Mouse (Mus musculus): Measurements from ENCODE around the gene Tmco4. TPM values are rescaled to one million over a fixed set of nuclear protein-coding genes. Genes with fewer than 3 reads are reported as not detected.

Tmco4 gene
- polyA plus RNA-seq, 1 experiment from 2014 or later: 12.7 TPM

DNA sequence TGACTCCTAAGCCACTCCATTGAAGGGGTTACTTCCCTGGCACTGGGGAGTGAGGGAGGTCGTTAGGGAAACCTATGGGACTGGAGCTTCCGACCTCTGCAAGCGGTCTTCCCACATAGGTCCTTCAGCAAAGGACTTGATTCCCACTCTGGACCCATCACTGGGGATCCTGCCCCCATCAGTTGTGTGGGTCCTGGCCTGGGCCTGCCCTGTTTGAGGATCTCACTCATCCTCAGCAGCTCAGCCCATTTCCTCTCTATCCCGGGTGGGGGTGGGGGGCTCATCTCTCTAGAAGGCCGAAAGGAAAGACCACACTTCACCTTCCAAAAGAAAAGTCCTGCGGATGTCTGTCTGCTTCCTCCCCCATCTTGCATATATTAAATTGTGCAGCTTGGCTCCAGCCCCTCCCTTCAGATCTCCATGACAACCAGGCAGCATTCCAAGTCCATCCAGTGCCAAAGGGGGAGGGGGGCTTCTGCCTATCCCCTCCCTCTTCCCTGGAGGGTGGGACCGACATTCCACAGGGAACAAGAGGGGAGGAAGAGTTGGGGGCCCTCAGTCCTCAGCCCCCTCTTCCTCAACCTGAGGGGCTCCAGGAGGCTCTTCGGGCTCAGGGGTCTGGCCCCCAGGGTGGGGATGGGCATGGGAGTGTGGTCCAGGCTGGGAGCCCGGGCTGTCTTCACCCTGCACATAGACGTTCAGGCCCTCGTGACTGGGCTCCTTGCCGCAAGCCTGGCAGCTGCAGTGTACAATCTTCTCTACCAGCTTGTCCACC lies 110.3 kb downstream of the Tmco4 start:
- H3K27ac ChIP-seq (ENCODE audit: low read length): no peak overlapping the region
- no peaks in the 10 kb centered on the region for H3K36me3 ChIP-seq (ENCODE audit: control insufficient read depth, insufficient read depth, low read length)
- 25% methylated on average over 12 of the region's 12 CpGs for whole genome bisulfite sequencing
- peak; percentile 11; the same call in 1 of the 2 replicates for ATAC-seq (ENCODE audit: insufficient read depth, low FRiP score)
- peak overlapping the region; percentile 35; the same call in 1 of the 2 replicates for H3K9ac ChIP-seq (ENCODE audit: low read length)
- no peak overlapping the region for H3K4me2 ChIP-seq (ENCODE audit: low read depth, low read length)
- no peaks in the 10 kb centered on the region for H3K27me3 ChIP-seq (ENCODE audit: control insufficient read depth, insufficient read depth, low read length)
- H3K9me3 ChIP-seq (replicated peaks; ENCODE audit: control insufficient read depth, low read length): no peaks in the 10 kb centered on the region
- H3K4me1 ChIP-seq (ENCODE audit: control insufficient read depth, insufficient read depth, low read length): peaks cover 11% of the 10 kb centered on the region
- H3K4me3 ChIP-seq (replicated peaks; ENCODE audit: low read length): no peak overlapping the region

GRCm38 (mm10) chr4:139085337-139085736 lies 112.6 kb downstream of the Tmco4 start:
- no peaks in the 10 kb centered on the region for H3K27me3 ChIP-seq (ENCODE audit: control insufficient read depth, insufficient read depth, low read length)
- H3K9me3 ChIP-seq (replicated peaks; ENCODE audit: control insufficient read depth, low read length): no peaks in the 10 kb centered on the region
- no peak overlapping the region for H3K27ac ChIP-seq (ENCODE audit: low read length)
- no peak overlapping the region for H3K4me2 ChIP-seq (ENCODE audit: low read depth, low read length)
- WGBS: 77% methylated on average over 11 of the region's 11 CpGs
- H3K4me3 ChIP-seq (replicated peaks; ENCODE audit: low read length): no peak overlapping the region
- H3K9ac ChIP-seq (ENCODE audit: low read length): no peak overlapping the region
- no peaks in the 10 kb centered on the region for H3K36me3 ChIP-seq (ENCODE audit: control insufficient read depth, insufficient read depth, low read length)
- ATAC-seq (ENCODE audit: insufficient read depth, low FRiP score): no peak
- H3K4me1 ChIP-seq (ENCODE audit: control insufficient read depth, insufficient read depth, low read length): peaks cover 13% of the 10 kb centered on the region

DNA sequence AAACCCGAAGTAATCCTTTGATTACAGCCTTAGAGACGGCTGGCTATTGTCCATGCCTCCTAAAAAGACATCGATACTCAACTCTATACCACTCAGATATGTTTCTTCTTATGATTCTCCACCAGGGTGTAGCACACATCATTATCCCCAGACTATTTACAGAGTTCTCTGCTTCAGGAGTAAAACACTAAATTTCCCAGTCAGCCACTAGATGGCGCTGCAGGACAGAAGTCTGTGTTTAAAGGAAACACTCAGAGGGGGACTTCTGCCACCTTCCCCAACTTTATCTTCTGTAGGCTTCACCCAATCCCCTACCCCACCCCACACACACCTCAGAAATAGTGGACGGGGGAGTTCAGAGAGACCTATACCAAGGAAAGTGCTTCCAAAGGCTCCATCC lies 113.3 kb downstream of the Tmco4 start:
- no peak overlapping the region for H3K4me3 ChIP-seq (replicated peaks; ENCODE audit: low read length)
- whole genome bisulfite sequencing: 10% methylated on average over 5 of the region's 5 CpGs
- H3K36me3 ChIP-seq (ENCODE audit: control insufficient read depth, insufficient read depth, low read length): no peaks in the 10 kb centered on the region
- no peaks in the 10 kb centered on the region for H3K9me3 ChIP-seq (replicated peaks; ENCODE audit: control insufficient read depth, low read length)
- H3K9ac ChIP-seq (ENCODE audit: low read length): no peak overlapping the region
- no peak overlapping the region for H3K27ac ChIP-seq (ENCODE audit: low read length)
- no peaks in the 10 kb centered on the region for H3K27me3 ChIP-seq (ENCODE audit: control insufficient read depth, insufficient read depth, low read length)
- ATAC-seq (ENCODE audit: insufficient read depth, low FRiP score): peak; percentile 31; the same call in 1 of the 2 replicates
- no peak overlapping the region for H3K4me2 ChIP-seq (ENCODE audit: low read depth, low read length)
- peaks cover 20% of the 10 kb centered on the region for H3K4me1 ChIP-seq (ENCODE audit: control insufficient read depth, insufficient read depth, low read length)

DNA sequence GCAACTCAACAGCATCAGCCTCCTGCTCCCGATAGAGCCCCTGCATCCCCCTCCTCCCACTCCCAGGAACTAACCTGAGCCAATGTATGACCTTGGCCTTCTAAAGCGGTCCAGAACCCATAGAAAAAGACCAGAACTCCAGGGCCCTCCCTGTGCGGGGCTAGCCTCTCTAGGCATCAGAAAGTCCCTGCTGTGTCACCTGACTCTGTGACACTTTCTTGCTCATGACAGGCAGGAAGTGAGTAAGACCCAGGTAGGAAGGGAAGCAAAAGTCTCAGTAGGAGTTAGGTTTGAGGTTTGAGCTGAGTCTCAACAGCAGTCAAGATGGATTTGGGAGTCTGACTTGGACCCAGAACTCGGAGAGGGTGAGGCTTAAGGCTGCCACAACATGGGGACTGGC lies 114.3 kb downstream of the Tmco4 start:
- no peaks in the 10 kb centered on the region for H3K36me3 ChIP-seq (ENCODE audit: control insufficient read depth, insufficient read depth, low read length)
- no peak overlapping the region for H3K4me3 ChIP-seq (replicated peaks; ENCODE audit: low read length)
- H3K4me2 ChIP-seq (ENCODE audit: low read depth, low read length): no peak overlapping the region
- no peaks in the 10 kb centered on the region for H3K27me3 ChIP-seq (ENCODE audit: control insufficient read depth, insufficient read depth, low read length)
- H3K9ac ChIP-seq (ENCODE audit: low read length): no peak overlapping the region
- no peak for ATAC-seq (ENCODE audit: insufficient read depth, low FRiP score)
- no peak overlapping the region for H3K27ac ChIP-seq (ENCODE audit: low read length)
- H3K9me3 ChIP-seq (replicated peaks; ENCODE audit: control insufficient read depth, low read length): no peaks in the 10 kb centered on the region
- WGBS: 77% methylated on average over 4 of the region's 4 CpGs
- H3K4me1 ChIP-seq (ENCODE audit: control insufficient read depth, insufficient read depth, low read length): peaks cover 21% of the 10 kb centered on the region

- H3K27me3 ChIP-seq (ENCODE audit: control insufficient read depth, insufficient read depth, low read length): no peaks in the 10 kb centered on the region
- H3K4me1 ChIP-seq (ENCODE audit: control insufficient read depth, insufficient read depth, low read length): peaks cover 10% of the 10 kb centered on the region; the same call in 1 of the 2 replicates
- H3K27ac ChIP-seq (ENCODE audit: low read length): no peak overlapping the region
- H3K4me2 ChIP-seq (ENCODE audit: low read depth, low read length): no peak overlapping the region
- no peak overlapping the region for H3K4me3 ChIP-seq (replicated peaks; ENCODE audit: low read length)
- WGBS: 53% methylated on average over 9 of the region's 9 CpGs
- no peak overlapping the region for H3K9ac ChIP-seq (ENCODE audit: low read length)
- ATAC-seq (ENCODE audit: insufficient read depth, low FRiP score): no peak
- H3K9me3 ChIP-seq (replicated peaks; ENCODE audit: control insufficient read depth, low read length): no peaks in the 10 kb centered on the region
- no peaks in the 10 kb centered on the region for H3K36me3 ChIP-seq (ENCODE audit: control insufficient read depth, insufficient read depth, low read length)
Measured at GRCm38 (mm10) chr4:139088982-139089671, 116.4 kb downstream of the Tmco4 start.

GRCm38 (mm10) chr4:139090303-139090940 lies 117.7 kb downstream of the Tmco4 start:
- no peak for ATAC-seq (ENCODE audit: insufficient read depth, low FRiP score)
- Histone ChIP-seq H3K9me3 (replicated peaks; ENCODE audit: control insufficient read depth, low read length) (peaks cover 6% of the 10 kb centered on the region; the same call in 1 of the 2 replicates), H3K27me3 (ENCODE audit: control insufficient read depth, insufficient read depth, low read length) (no peaks in the 10 kb centered on the region), H3K36me3 (ENCODE audit: control insufficient read depth, insufficient read depth, low read length) (no peaks in the 10 kb centered on the region), H3K4me2 (ENCODE audit: low read depth, low read length) (peak overlapping the region; percentile 85; the same call in 1 of the 2 replicates), H3K9ac (ENCODE audit: low read length) (0 out of 2 replicates have a peak overlapping the region, but pooled peaks have one; percentile 7), H3K4me1 (ENCODE audit: control insufficient read depth, insufficient read depth, low read length) (peaks cover 14% of the 10 kb centered on the region), H3K4me3 (replicated peaks; ENCODE audit: low read length) (no peak overlapping the region; the same call in 1 of the 2 replicates), H3K27ac (ENCODE audit: low read length) (no peak overlapping the region)
- WGBS: 57% methylated on average over 15 of the region's 15 CpGs

- Histone ChIP-seq H3K36me3 (ENCODE audit: control insufficient read depth, insufficient read depth, low read length) (no peaks in the 10 kb centered on the region), H3K4me2 (ENCODE audit: low read depth, low read length) (peak overlapping the region; percentile 85), H3K4me1 (ENCODE audit: control insufficient read depth, insufficient read depth, low read length) (peaks cover 20% of the 10 kb centered on the region), H3K9me3 (replicated peaks; ENCODE audit: control insufficient read depth, low read length) (peaks cover 6% of the 10 kb centered on the region; the same call in 1 of the 2 replicates), H3K4me3 (replicated peaks; ENCODE audit: low read length) (peak overlapping the region; percentile 69), H3K27me3 (ENCODE audit: control insufficient read depth, insufficient read depth, low read length) (no peaks in the 10 kb centered on the region), H3K27ac (ENCODE audit: low read length) (no peak overlapping the region), H3K9ac (ENCODE audit: low read length) (peak overlapping the region; percentile 86; the same call in 1 of the 2 replicates)
- WGBS: 45% methylated on average over 7 of the region's 7 CpGs
- ATAC-seq (ENCODE audit: insufficient read depth, low FRiP score): no peak
Measured at GRCm38 (mm10) chr4:139091066-139091465, 118.4 kb downstream of the Tmco4 start.

GRCm38 (mm10) chr4:139091478-139092355 lies 119.0 kb downstream of the Tmco4 start:
- WGBS: 7% methylated on average over 28 of the region's 28 CpGs
- peak overlapping the region; percentile 86 for H3K9ac ChIP-seq (ENCODE audit: low read length)
- H3K27me3 ChIP-seq (ENCODE audit: control insufficient read depth, insufficient read depth, low read length): no peaks in the 10 kb centered on the region
- H3K4me3 ChIP-seq (replicated peaks; ENCODE audit: low read length): peak overlapping the region; percentile 69
- H3K36me3 ChIP-seq (ENCODE audit: control insufficient read depth, insufficient read depth, low read length): no peaks in the 10 kb centered on the region
- peak overlapping the region; percentile 85 for H3K4me2 ChIP-seq (ENCODE audit: low read depth, low read length)
- no peak for ATAC-seq (ENCODE audit: insufficient read depth, low FRiP score)
- H3K4me1 ChIP-seq (ENCODE audit: control insufficient read depth, insufficient read depth, low read length): peaks cover 24% of the 10 kb centered on the region
- peaks cover 6% of the 10 kb centered on the region; the same call in 1 of the 2 replicates for H3K9me3 ChIP-seq (replicated peaks; ENCODE audit: control insufficient read depth, low read length)
- no peak overlapping the region; the same call in 1 of the 2 replicates for H3K27ac ChIP-seq (ENCODE audit: low read length)

Measured in stomach, embryonic 16.5 days (tissue).